Mouse (Mus musculus) liver, postnatal 0 days (tissue): Measurements from ENCODE around the gene Trim47. TPM values are rescaled to one million over a fixed set of nuclear protein-coding genes. Genes with fewer than 3 reads are reported as not detected.
A peak's percentile ranks its signal among the peaks of the same experiment; 100 is the strongest.
"Not testable (repeated sequence)": the region's sequence is repeated elsewhere in the genome, so short reads cannot be mapped to it uniquely, and the experiment has no call there.

ENCODE experiments used
- ATAC-seq: fragments of 200-750 bp; cut with Nextera tagmentation; 2 replicates; pipeline ENCODE4 v1.8.0; 2017; ENCODE audit warnings: mild to moderate bottlenecking, moderate library complexity
- DNase-seq: peaks from one replicate; pipeline ENCODE4 v3.0.0-alpha.2; 2016
- H3K27ac ChIP-seq: fragments of 300-500 bp; sonication (generic); 2 replicates; pipeline ENCODE4 v1.5.1; 2014; ENCODE audit warnings: antibody characterized with exemption, moderate library complexity, mild to moderate bottlenecking, low read depth
- H3K27me3 ChIP-seq: fragments of 300-500 bp; sonication (generic); 2 replicates; pipeline ENCODE4 v1.6.1; 2014; ENCODE audit warnings: low read length, control low read depth, mixed read lengths; ENCODE audit not compliant: insufficient read depth
- H3K36me3 ChIP-seq: fragments of 300-500 bp; sonication (generic); replicated peaks from 2 replicates; pipeline ENCODE4 v1.6.1; 2014; ENCODE audit warnings: mild to moderate bottlenecking, control low read depth, low read length, moderate library complexity, mixed read lengths; ENCODE audit not compliant: insufficient read depth
- H3K4me1 ChIP-seq: fragments of 300-500 bp; sonication (generic); 2 replicates; pipeline ENCODE4 v1.6.1; 2014; ENCODE audit warnings: antibody characterized with exemption, mild to moderate bottlenecking, control low read depth; ENCODE audit not compliant: insufficient read depth
- H3K4me2 ChIP-seq: fragments of 300-500 bp; sonication (generic); 2 replicates; pipeline ENCODE4 v1.6.1; 2014; ENCODE audit warnings: low read depth, mild to moderate bottlenecking, low read length, moderate library complexity, mixed read lengths
- H3K4me3 ChIP-seq: fragments of 300-500 bp; sonication (generic); 2 replicates; pipeline ENCODE4 v1.5.1; 2014; ENCODE audit warnings: low read depth, low read length
- H3K9ac ChIP-seq: fragments of 300-500 bp; sonication (generic); replicated peaks from 2 replicates; pipeline ENCODE4 v1.6.1; 2014; ENCODE audit warnings: mild to moderate bottlenecking, moderate library complexity
- H3K9me3 ChIP-seq: fragments of 300-500 bp; sonication (generic); 2 replicates; pipeline ENCODE4 v1.6.1; 2016; ENCODE audit warnings: mild to moderate bottlenecking, control low read depth, low read length, mixed read lengths
- CTCF ChIP-seq: sonication (generic); IDR thresholded peaks from 2 replicates; pipeline ENCODE4 v1.5.1; 2016; ENCODE audit warnings: antibody characterized with exemption, low read depth
- EP300 ChIP-seq: IDR thresholded peaks from 2 replicates; pipeline ENCODE4 v1.6.1; 2016; ENCODE audit warnings: antibody characterized with exemption, low read depth, mild to moderate bottlenecking
- WGBS: fragments of 180-500 bp; shearing (Covaris S2); extraction: QIAGEN DNeasy Blood & Tissue Kit; methylation state at CpG from one replicate; pipeline ENCODE4 v1.1.7; 2014; ENCODE audit not compliant: insufficient replicate concordance; 5-methylcytosine and 5-hydroxymethylcytosine counted together
- polyA plus RNA-seq: library from polyadenylated mRNA; unstranded; fragments of >200 nt; fragmentation: Nextera tagmentation; extraction: Ambion mirVana; gene quantifications from 2 replicates; pipeline ENCODE4 v1.2.1, GENCODE M21; 2015

Trim47 gene
- polyA plus RNA-seq, 1 experiment from 2014 or later, result 5.7 TPM

DNA sequence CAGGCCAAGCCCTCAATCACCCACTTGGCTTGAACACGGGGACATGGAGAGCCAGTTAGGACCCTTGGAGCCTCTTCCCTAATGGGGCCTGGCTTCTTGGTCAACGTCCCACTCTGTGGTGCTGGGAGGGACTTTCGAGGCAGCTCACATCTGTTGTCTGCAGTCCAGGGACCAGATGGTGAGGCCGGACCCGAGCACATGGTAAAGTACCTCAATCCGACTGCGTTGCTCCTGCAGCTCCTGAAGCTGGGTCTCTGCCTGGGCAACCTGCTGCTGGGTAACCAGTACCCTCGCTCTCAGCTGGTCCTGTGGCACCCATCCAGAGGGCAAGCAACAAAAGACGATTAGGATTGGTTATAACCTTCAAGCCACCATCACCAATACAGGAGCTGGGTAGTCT lies 976 bp upstream of the Trim47 start:
- H3K4me1 ChIP-seq, result peaks cover 26% of the 10 kb centered on the region
- TF ChIP-seq CTCF (no peak), EP300 (no peak)
- no peak overlapping the region for H3K4me2 ChIP-seq
- no peaks in the 10 kb centered on the region for H3K9me3 ChIP-seq
- ATAC-seq, result no peak
- no peak overlapping the region for H3K4me3 ChIP-seq
- 78% methylated on average over 9 of the region's 9 CpGs for WGBS
- no peak for DNase-seq
- no peak overlapping the region for H3K27ac ChIP-seq
- peaks cover 18% of the 10 kb centered on the region; the same call in 1 of the 2 replicates for H3K36me3 ChIP-seq
- H3K27me3 ChIP-seq, result no peaks in the 10 kb centered on the region
- H3K9ac ChIP-seq, result no peak overlapping the region

DNA sequence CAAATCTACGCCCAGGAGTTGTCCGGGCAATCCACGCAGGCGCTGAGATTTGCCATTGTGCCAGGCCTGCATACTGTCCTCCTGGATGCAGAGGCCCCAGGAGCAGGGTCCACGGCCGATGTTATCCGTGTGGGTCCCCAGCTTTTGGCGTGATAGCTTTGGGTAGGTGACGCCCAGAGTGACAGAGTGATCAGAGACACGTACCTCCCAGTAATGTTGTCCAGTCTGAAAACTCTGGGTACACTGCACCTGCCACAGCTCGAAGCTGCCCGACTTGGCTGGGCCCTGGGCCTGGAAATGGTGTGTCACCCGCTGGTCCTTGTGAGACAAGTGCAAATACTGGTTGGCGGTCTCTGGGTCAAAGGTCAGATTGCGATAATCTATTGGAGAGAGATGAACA lies 749 bp downstream of the Trim47 start:
- no peak overlapping the region for H3K27ac ChIP-seq
- 82% methylated on average over 15 of the region's 15 CpGs for WGBS
- H3K4me3 ChIP-seq, result no peak overlapping the region
- H3K36me3 ChIP-seq, result peaks cover 16% of the 10 kb centered on the region; the same call in 1 of the 2 replicates
- H3K9me3 ChIP-seq, result no peaks in the 10 kb centered on the region
- ATAC-seq, result no peak
- H3K9ac ChIP-seq, result no peak overlapping the region
- no peak for DNase-seq
- no peaks in the 10 kb centered on the region for H3K27me3 ChIP-seq
- TF ChIP-seq CTCF, result no peak
- TF ChIP-seq EP300, result no peak
- no peak overlapping the region for H3K4me2 ChIP-seq
- peaks cover 21% of the 10 kb centered on the region for H3K4me1 ChIP-seq

DNA sequence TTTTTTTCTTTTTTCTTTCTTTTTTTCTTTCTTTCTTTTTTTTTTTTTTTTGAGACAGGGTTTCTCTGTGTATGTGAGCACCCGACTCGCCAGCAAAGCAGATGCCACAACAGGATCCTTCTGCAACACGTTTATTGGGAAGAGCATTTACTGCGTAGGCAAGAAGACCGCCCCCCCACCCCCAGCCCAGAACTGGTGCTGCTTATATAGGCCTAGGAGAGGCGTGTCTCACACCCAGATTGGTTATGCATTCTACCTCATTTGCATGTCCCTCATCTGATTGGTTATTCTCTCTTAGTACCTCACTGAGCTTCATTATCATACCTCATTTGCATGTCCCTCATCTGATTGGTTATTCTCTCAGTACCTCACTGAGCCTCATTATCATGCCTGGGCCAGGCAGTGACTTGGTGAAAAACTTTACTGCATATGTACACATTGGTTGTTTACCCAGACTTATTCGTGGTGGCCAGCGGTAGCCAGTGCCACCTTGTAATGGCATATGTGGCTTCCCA lies 5.2 kb downstream of the Trim47 start:
- not testable (repeated sequence) for ATAC-seq, H3K4me2 ChIP-seq, H3K9ac ChIP-seq, H3K4me3 ChIP-seq, H3K4me1 ChIP-seq, H3K27ac ChIP-seq, DNase-seq, H3K27me3 ChIP-seq, H3K9me3 ChIP-seq
- 91% methylated on average over 8 of the region's 8 CpGs for WGBS
- peak; percentile 29; the same call in 1 of the 2 replicates for TF ChIP-seq EP300
- peaks cover 16% of the 10 kb centered on the region; the same call in 1 of the 2 replicates for H3K36me3 ChIP-seq

DNA sequence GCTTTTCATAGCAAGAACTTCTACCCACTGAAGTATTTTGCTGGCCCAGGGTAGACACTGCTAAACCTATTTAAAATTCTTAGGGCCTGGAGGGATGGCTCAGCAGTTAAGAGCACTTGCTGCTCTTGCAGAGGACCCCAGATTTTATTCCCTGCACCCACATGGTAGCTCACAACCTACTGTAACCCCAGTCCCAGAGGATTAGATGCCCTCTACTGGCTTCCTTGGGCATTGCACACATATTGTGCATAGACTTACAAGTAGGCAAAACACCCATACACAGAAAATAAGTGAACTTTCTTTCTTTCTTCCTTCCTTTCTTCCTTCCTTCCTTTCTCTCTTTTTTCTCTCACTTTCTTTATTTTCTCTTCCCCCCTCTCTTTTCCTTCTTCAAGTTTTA lies 9.2 kb downstream of the Trim47 start:
- no peak for ATAC-seq
- TF ChIP-seq EP300, result no peak
- peak; percentile 55 for TF ChIP-seq CTCF
- Histone ChIP-seq H3K9me3 (no peaks in the 10 kb centered on the region), H3K9ac (no peak overlapping the region), H3K36me3 (peaks cover 2% of the 10 kb centered on the region; the same call in 1 of the 2 replicates), H3K4me3 (no peak overlapping the region), H3K4me2 (no peak overlapping the region), H3K27ac (no peak overlapping the region), H3K27me3 (no peaks in the 10 kb centered on the region), H3K4me1 (no peaks in the 10 kb centered on the region)
- DNase-seq, result peak; percentile 32

DNA sequence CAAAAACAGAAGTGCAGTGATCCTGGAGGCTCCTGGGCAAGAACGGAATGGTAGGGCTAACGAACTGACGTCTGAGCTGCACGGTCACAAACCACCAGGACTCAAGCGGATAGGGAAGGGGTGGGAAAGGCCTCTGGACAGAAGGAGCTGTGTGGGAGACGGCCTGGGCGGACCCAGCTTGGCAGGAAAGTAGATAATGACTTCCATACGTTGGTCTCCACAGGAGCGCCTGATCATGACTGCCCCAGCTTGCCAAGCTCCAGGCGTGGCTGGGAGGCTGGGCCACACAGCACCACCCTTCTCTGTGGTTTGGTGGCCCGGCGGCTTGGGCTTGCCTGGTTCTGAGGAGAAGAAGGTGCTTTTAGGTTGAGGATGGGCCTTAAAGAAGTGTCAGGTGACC lies 9.8 kb downstream of the Trim47 start:
- H3K27ac ChIP-seq, result no peak overlapping the region
- H3K4me2 ChIP-seq, result no peak overlapping the region
- DNase-seq (no peak), ATAC-seq (peak; percentile 19; the same call in 1 of the 2 replicates)
- H3K9me3 ChIP-seq, result no peaks in the 10 kb centered on the region
- no peak overlapping the region for H3K9ac ChIP-seq
- no peak overlapping the region for H3K4me3 ChIP-seq
- no peak for TF ChIP-seq CTCF
- TF ChIP-seq EP300, result no peak
- no peaks in the 10 kb centered on the region for H3K36me3 ChIP-seq
- H3K4me1 ChIP-seq, result no peaks in the 10 kb centered on the region
- 54% methylated on average over 12 of the region's 12 CpGs for WGBS
- no peaks in the 10 kb centered on the region for H3K27me3 ChIP-seq

DNA sequence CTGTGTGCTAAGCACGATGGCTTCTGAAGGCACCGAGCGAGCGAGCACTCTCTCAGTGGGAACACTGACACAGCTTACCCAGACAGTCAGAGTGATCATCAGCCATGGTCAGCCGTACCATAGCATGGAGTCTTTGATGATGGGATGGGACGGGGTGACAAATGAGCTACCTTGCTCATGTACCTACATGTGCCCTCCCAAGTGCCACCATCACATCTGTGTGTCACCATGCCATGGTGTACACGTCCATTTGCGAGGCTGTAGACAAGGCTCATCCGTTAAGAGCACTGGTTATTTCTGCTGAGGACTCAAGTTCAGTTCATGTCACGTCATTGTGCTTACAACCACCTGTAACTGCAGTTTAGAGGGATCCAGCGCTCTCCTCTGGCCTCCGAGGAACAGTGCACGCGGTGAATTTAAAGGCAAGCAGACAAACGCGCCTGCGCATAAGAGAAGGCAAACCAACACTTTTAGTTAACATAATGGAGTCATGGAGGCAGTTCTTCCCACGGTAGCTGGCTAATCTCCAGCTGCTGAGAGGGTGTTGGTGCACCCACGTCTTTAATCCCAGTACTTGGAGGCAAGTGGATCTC lies 15.3 kb downstream of the Trim47 start:
- H3K4me2 ChIP-seq, result no peak overlapping the region
- DNase-seq (no peak), ATAC-seq (no peak)
- peaks cover 22% of the 10 kb centered on the region; the same call in 1 of the 2 replicates for H3K4me1 ChIP-seq
- H3K4me3 ChIP-seq, result no peak overlapping the region
- no peaks in the 10 kb centered on the region for H3K9me3 ChIP-seq
- 88% methylated on average over 19 of the region's 19 CpGs for WGBS
- TF ChIP-seq EP300 (no peak), CTCF (no peak)
- no peak overlapping the region for H3K9ac ChIP-seq
- peaks cover 31% of the 10 kb centered on the region for H3K27me3 ChIP-seq
- H3K36me3 ChIP-seq, result no peaks in the 10 kb centered on the region
- no peak overlapping the region for H3K27ac ChIP-seq
